Mouse (Mus musculus) embryo, embryonic 10 days (tissue): ENCODE measurements around the gene Higd1c.
"Not testable (repeated sequence)": the region's sequence is repeated elsewhere in the genome, so short reads cannot be mapped to it uniquely, and the experiment has no call there.

ENCODE experiments used
- DNase-seq: peaks from one replicate; pipeline ENCODE4 v3.0.0-alpha.2; 2015; ENCODE audit warnings: low spot score

Gene Higd1c

DNA sequence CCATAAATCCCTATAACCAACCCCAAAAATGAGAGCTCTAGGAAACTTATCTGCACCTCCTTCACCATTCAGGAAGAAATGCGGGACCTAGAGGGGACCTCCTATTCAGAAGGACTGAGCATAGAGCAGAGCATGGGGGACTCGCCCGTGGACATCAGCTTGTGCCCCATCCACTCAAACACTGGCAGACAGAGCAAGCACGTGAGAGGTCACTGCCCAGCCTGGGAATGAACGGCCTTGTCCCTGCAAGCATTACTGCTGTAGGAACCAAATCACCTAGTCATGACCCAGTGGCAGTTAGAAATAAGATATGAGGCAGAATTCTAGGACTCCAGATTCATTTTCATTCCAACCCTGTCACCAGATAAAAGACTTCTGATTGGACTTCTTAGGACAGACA, 47.4 kb downstream of the Higd1c start:
- no peak for DNase-seq

DNA sequence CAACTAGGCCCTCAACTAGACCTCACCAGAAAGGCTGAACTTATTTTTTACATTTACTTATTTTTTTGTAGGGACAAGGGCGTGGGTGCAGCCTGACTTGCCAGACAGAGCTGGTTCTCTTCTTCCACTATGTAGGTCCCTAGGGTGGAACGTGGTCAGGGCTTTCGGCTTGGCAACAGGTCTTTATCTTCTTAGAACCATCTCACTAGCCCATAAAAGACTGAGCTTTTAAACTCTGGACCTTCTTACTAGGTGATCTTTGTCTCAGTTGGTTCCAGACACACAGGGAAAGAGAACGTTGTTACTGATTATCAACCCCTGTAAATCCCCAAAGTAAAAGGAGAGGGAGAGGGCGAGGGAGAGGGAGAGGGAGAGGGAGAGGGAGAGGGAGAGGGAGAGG, 49.0 kb downstream of the Higd1c start:
- no peak for DNase-seq

- no peak for DNase-seq
These were observed 49.7 kb downstream of the Higd1c start for GRCm38 (mm10) chr15:100414011-100414410.

- DNase-seq = no peak
These were observed 50.6 kb downstream of the Higd1c start for GRCm38 (mm10) chr15:100414942-100415341.

GRCm38 (mm10) chr15:100415684-100416083, 51.3 kb downstream of the Higd1c start:
- no peak for DNase-seq

- no peak for DNase-seq
These were observed 53.6 kb downstream of the Higd1c start for GRCm38 (mm10) chr15:100417854-100418450.

GRCm38 (mm10) chr15:100419311-100419710, 55.0 kb downstream of the Higd1c start:
- no peak for DNase-seq

DNA sequence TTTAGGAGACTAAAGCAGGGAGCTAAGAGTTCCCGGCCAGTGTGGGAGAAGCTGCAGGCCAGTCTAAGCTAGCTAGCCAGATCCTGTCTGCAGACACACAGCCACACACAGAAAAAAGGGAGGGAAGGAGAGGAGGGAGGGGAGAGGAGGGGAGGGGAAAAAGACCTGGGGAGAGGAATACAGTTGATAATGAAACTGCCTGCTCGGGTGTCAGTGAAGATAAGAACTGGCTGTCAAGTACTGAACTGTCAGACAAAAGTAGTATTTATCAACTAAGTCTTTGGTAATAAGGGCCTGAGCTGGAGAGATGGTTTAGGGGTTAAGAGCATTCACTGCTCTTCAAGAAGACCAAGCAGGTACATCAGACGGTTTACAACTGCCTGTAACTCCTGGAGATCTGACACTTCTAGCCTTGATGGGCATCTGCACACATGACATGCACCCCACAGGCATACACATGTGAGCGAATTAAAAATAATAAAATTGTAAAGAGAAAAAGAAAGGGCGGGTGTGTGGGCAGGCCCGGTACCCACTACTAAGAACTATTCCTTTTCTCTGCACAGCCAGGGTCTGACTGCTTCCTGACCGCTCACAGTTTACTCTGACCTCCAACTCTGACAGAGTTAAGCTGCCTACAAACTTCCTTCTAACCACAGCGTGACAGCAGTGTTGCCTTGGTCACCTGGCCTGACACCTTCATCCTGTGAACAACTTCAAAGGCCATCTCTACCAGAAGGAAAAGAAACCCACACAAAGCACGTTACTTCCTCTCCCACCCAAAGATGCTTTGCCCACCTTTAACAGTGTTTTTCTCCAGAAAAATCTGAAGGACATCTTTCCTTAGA, 55.8 kb downstream of the Higd1c start:
- no peak for DNase-seq

- no peak for DNase-seq
These were observed 56.9 kb downstream of the Higd1c start for GRCm38 (mm10) chr15:100421059-100421757.

DNA sequence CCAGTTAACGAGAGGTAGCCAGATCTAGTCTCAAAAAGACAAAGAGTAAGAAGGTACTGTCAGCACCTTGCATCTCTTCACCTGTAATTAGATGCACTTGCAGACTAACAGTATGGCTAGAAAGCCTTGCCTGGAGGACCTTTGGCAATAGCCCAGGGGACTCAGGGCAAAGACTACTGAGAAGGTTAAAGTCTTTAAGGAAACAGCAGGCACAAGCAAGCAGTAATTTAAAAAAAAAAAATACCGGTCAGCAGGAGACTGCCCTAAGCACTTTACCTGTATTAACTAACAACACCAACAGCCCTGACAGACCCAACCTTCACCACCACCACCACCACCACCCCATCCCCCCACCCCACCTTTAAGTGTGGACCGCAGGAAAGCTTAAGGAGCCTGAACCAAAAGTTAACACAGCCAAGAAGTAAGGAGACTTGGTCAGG, 57.4 kb downstream of the Higd1c start, which contains the start of gene Gm5475:
TSS of gene Gm5475 (plus strand) at position 390 of the 440 bp plus-strand sequence.
- not testable (repeated sequence) for DNase-seq

DNA sequence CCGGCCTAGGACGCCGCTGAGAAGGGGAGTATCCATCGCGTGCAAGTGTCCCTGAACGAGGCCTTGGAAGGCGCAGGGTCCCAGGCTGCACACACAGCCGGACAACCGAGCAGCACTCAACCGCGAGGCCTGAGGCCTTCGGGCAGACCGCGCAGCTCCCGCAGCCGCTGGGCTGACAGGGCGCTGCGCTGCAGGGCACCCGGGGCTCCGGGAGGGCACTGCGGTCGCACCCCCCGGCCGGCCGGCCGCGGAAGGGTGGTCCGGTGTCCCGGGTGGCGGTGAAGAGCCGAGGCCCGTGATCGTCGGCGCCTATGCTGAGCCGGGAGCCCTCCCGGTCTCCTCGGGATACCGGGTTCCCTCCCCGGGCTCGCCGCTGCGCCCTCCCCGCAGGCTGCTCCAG, 58.1 kb downstream of the Higd1c start:
- DNase-seq = peak; percentile 52

DNA sequence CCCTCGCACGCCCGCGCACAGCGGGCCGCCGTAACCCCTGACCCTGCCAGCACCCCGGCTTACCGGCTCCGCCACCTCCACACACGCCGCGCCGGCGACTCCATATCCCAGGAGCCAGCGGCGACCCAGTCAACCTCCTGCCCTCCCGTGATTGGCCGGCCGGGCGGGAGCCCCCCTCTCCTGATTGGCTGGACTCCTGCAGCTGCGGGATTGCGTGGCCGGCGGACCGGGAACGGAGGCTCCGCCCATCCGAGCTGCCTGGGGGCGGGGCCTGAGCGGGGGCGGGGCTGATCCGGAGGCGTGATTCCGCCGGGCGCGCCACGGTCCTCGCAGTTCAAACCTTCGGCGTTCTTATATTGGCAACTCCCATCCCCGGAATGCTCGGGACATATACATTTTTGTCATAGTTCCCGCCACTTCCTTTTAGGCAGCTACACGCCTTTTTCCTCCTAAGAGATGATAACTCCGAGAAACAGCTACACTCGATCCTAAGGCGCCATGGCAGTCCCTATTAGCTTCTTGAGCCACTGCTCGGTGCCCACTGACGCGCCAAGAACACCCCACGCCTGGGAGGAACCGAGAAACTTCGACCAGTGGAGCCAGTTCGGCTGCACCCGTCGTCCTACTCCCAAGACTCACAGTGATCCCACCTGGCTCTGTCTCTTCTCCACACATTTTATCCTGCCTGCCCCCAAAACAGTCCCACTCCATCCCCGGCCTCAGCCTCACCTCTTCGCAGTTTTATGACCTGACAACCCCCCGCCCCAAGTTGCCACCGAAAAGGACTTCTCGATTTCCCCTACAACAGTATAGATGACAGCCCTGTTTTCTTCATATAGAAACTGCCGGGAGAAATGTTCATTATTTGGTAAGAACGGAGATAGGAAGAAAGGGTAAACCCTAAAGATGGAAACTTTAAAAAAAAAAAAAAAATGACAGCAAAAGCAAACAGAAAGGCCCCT, 58.8 kb downstream of the Higd1c start:
- DNase-seq = peak; percentile 93

- peak; percentile 49 for DNase-seq
These were observed 59.6 kb downstream of the Higd1c start for GRCm38 (mm10) chr15:100423916-100424315.

- DNase-seq = peak; percentile 23
These were observed 60.2 kb downstream of the Higd1c start, which contains the start of gene Slc11a2 for GRCm38 (mm10) chr15:100424396-100425122. Gene Slc11a2 (minus strand): TSS chr15:100425072.

GRCm38 (mm10) chr15:100428296-100428905, 64.1 kb downstream of the Higd1c start:
- no peak for DNase-seq

- no peak for DNase-seq
These were observed 65.7 kb downstream of the Higd1c start for GRCm38 (mm10) chr15:100429959-100430565.

- no peak for DNase-seq
These were observed 68.9 kb downstream of the Higd1c start for GRCm38 (mm10) chr15:100433234-100433633.
